Mouse (Mus musculus) erythroblast, adult 5-6 weeks (primary cell): ENCODE results near the gene Cacna1h. TPM values are rescaled to one million over a fixed set of nuclear protein-coding genes. Genes with fewer than 3 reads are reported as not detected.

Source experiments
- ATAC-seq: replicated peaks from 2 replicates; pipeline ENCODE4 v1.8.0; 2016; ENCODE audit warnings: moderate number of reproducible peaks, mild to moderate bottlenecking, moderate TSS enrichment, inconsistent platforms; ENCODE audit not compliant: poor library complexity, low FRiP score, severe bottlenecking
- total RNA-seq, 2 experiments: library from RNA; stranded (forward) in 1 of 2; stranded (reverse) in 1 of 2; fragments of 150-400 nt in 1 of 2; fragments of 200-764, 138-1000 nt in 1 of 2; gene quantifications; 2 replicates each; pipeline versions ENCODE4 v1.2.3 to v1.2.4; 2015 to 2017; ENCODE audit warnings: low replicate concordance in 2 of 2

The Cacna1h gene
- total RNA-seq, 2 experiments from 2014 or later: 0.43 TPM; not detected in 1

- ATAC-seq: no peak
Observed at GRCm38 (mm10) chr17:25450329-25450728, 16.7 kb upstream of the Cacna1h start.

- ATAC-seq: no peak
Observed at GRCm38 (mm10) chr17:25447865-25448264, 14.3 kb upstream of the Cacna1h start.

- ATAC-seq: no peak
Observed at GRCm38 (mm10) chr17:25445841-25446240, 12.3 kb upstream of the Cacna1h start.

GRCm38 (mm10) chr17:25445074-25445473, 11.5 kb upstream of the Cacna1h start:
- no peak for ATAC-seq

GRCm38 (mm10) chr17:25442889-25443288, 9.3 kb upstream of the Cacna1h start:
- no peak for ATAC-seq

GRCm38 (mm10) chr17:25441417-25441816, 7.8 kb upstream of the Cacna1h start:
- ATAC-seq: no peak

- no peak for ATAC-seq
Observed at GRCm38 (mm10) chr17:25433223-25433616, 363 bp downstream of the Cacna1h start.

GRCm38 (mm10) chr17:25432433-25433181, 976 bp downstream of the Cacna1h start:
- no peak for ATAC-seq

GRCm38 (mm10) chr17:25430534-25430933, 3.0 kb downstream of the Cacna1h start:
- ATAC-seq: no peak

- ATAC-seq: no peak
Observed at GRCm38 (mm10) chr17:25429886-25430285, 3.7 kb downstream of the Cacna1h start.

- no peak for ATAC-seq
Observed at GRCm38 (mm10) chr17:25429240-25429639, 4.3 kb downstream of the Cacna1h start.

- ATAC-seq: no peak
Observed at GRCm38 (mm10) chr17:25427441-25427840, 6.1 kb downstream of the Cacna1h start.

- no peak for ATAC-seq
Observed at GRCm38 (mm10) chr17:25425996-25426395, 7.6 kb downstream of the Cacna1h start.

- no peak for ATAC-seq
Observed at GRCm38 (mm10) chr17:25424526-25425080, 9.0 kb downstream of the Cacna1h start.

GRCm38 (mm10) chr17:25420998-25421397, 12.6 kb downstream of the Cacna1h start:
- no peak for ATAC-seq

- ATAC-seq: no peak
Observed at GRCm38 (mm10) chr17:25418926-25419325, 14.7 kb downstream of the Cacna1h start.

- no peak for ATAC-seq
Observed at GRCm38 (mm10) chr17:25417990-25418389, 15.6 kb downstream of the Cacna1h start.

- no peak for ATAC-seq
Observed at GRCm38 (mm10) chr17:25416219-25416618, 17.4 kb downstream of the Cacna1h start.

GRCm38 (mm10) chr17:25415421-25415913, 18.1 kb downstream of the Cacna1h start:
- no peak for ATAC-seq

- no peak for ATAC-seq
Observed at GRCm38 (mm10) chr17:25414917-25415316, 18.7 kb downstream of the Cacna1h start.

- no peak for ATAC-seq
Observed at GRCm38 (mm10) chr17:25414209-25414608, 19.4 kb downstream of the Cacna1h start.
